Mouse (Mus musculus): ENCODE results near the gene Pctp. TPM values are rescaled to one million over a fixed set of nuclear protein-coding genes. Genes with fewer than 3 reads are reported as not detected.

The Pctp gene
- 1.1 and 1.8 TPM in 2 replicates for polyA plus RNA-seq (2021; fragmentation: Nextera tagmentation)
- long read RNA-seq, experiment 1, transcript Pctp-201 (6 exons, 2,723 nt) = major isoform, 16 of 16 reads
- long read RNA-seq, experiment 1, partial matches to known transcripts = 0 of 16 reads
- long read RNA-seq, experiment 1, other reads (novel, unspliced or antisense) = 0 of 16 reads
- long read RNA-seq, experiment 2 = 0 reads

GRCm38 (mm10) chr11:90002231-90002986 lies at the start of gene Pctp:
TSS of gene Pctp (minus strand) at chr11:90002894.

DNA sequence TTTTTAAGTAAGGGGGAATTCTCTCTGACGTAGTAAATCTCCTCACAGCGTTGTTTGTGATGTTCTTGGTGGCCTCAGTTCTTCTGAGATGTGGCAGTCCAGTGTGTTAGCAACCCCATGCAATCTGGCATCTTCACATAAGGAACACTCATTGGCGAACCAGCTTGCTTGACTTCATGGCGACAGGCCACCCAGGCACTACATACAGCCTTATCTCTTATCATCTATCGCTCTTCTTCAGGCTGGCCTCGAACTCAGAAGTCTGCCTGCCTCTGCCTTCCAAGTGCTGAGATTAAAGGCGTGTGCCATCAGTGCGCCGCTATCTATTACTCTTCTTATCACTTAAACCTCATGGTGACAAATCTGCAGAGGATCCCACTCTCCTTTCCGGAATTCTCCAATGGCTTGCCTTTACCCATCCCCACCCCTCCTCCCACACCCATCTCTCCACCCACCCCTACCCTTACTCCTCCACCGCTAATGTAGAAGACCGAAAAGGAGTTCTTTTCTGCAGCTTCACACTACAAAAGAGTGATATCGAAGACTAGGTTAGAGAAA lies 27.2 kb upstream of the Pctp start, which contains the start of gene Tmem100:
TSS of gene Tmem100 (plus strand) at position 508 of the 558 bp plus-strand sequence.

Other genes starting within 250 kb of the Pctp start
- gene Ankfn1, start 225.2 kb downstream of the Pctp start, polyA plus RNA-seq (2021; fragmentation: Nextera tagmentation) = 2.2 and 3.2 TPM in 2 replicates
- 16.9 and 17.0 TPM in 2 replicates for gene Tmem100, start 27.5 kb upstream of the Pctp start, polyA plus RNA-seq (2021; fragmentation: Nextera tagmentation)
- gene Gm45716, start 184.8 kb upstream of the Pctp start, polyA plus RNA-seq (2021; fragmentation: Nextera tagmentation) = 7.2 and 11.2 TPM in 2 replicates
- 51.5 and 91.5 TPM in 2 replicates for gene Mmd, start 246.6 kb upstream of the Pctp start, polyA plus RNA-seq (2021; fragmentation: Nextera tagmentation)